Mouse (Mus musculus) adrenal gland, adult 18-20 months (tissue): ENCODE measurements around the gene Slc13a4. TPM values are rescaled to one million over a fixed set of nuclear protein-coding genes. Genes with fewer than 3 reads are reported as not detected.

ENCODE experiments used
- DNase-seq, 2 experiments: peaks; one replicate each; pipeline ENCODE4 v3.0.0; 2021 to 2022; ENCODE audit warnings: low spot score in 2 of 2
- total RNA-seq, 2 experiments: library from RNA; stranded (reverse); gene quantifications; 1 replicate in 1 of 2; 2 replicates in 1 of 2; pipeline ENCODE4 v1.2.3; 2021

The Slc13a4 gene
- total RNA-seq, 2 experiments from 2014 or later = 0.33 to 0.51 TPM

- DNase-seq = no peak
These were observed 49.0 kb downstream of the Slc13a4 start for GRCm38 (mm10) chr6:35258922-35259321.

- DNase-seq = no peak
These were observed 50.2 kb downstream of the Slc13a4 start for GRCm38 (mm10) chr6:35257626-35258190.

GRCm38 (mm10) chr6:35256691-35257090 lies 51.2 kb downstream of the Slc13a4 start:
- DNase-seq = peak; percentile 46 to 61

DNA sequence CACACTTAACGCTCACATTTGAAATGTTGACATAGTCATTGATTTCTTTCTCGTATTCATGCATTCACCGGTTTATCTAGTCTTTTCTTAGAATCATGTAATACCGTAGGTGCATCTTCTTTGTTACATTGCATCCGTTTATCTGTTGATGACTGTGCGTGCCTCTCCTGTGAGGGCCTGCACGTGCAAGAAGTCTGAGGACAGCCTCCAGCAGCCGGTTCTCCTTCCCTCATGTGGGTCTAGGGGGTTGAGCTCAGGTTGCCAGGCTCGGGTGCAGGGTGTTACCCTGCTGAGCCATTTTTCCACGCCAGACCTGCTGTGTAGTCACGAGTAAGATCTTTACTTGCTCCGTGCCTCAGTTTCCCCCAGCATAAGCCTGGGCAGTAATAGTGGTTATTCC lies 52.9 kb downstream of the Slc13a4 start:
- no peak for DNase-seq

GRCm38 (mm10) chr6:35254136-35254904 lies 53.6 kb downstream of the Slc13a4 start:
- DNase-seq = no peak

- no peak for DNase-seq
These were observed 54.5 kb downstream of the Slc13a4 start for GRCm38 (mm10) chr6:35253474-35253873.

DNA sequence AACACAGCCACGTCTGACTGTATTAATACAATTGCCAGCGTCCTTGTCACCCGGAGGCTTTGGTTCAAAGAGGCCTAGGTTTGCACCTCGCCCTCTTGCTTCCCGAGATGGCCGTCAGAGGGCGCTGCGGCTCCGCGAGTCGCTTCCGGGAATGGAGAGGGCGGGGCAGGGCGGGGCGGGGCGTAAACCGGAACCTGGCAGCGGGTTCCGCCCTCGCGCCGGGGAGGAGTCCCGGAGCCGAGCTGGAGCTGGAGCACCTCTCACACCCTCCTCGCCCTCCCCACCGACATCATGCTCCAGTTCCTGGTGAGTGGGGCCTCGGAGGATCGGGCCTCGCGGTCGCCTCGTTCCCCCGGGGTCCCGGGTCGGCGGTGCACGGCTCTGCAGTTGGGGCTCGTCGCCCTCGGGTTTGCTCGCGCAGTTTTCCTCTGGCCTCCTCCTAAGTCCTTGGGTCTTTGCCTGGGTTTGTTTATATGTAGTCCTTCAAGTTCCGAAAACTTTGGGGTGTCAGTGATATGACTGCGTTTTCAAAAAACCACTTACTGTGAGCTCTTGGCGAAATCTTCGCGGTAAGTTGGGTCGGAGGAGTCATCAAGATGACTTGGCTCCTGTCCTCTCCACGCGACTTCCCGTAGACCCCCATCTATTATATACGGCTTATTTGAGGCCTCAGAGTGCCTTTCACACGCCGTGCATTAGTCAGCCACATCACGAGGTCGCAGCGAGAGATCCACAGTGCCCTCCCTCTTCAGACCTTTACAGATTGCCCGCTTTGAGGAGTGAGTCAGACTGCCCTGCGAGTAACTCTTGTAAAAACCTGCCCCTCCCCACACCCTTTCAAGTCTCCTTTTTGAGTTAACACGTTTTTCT lies 55.2 kb downstream of the Slc13a4 start:
- DNase-seq = peak; percentile 90 to 93

- DNase-seq = no peak
These were observed 56.0 kb downstream of the Slc13a4 start for GRCm38 (mm10) chr6:35251807-35252476.

DNA sequence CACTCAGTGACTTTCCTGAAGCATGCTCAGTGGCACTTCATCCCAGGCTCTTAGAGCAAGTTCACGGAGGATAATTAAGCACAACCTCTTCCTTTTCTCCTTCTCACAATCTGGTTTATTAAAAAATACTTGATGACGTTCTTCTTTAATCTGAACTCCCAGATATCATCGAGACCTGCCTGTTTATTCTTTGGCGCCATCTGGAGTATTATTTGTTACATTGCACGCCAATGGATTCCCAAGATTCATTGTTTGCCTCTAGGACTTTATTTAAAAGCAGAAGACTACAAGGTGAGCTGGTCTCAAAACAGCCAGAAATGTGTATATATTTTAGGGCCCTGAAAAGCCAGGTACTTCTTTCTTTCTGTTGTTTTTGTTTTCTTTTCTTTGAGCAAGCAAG lies 62.8 kb downstream of the Slc13a4 start:
- DNase-seq = no peak

DNA sequence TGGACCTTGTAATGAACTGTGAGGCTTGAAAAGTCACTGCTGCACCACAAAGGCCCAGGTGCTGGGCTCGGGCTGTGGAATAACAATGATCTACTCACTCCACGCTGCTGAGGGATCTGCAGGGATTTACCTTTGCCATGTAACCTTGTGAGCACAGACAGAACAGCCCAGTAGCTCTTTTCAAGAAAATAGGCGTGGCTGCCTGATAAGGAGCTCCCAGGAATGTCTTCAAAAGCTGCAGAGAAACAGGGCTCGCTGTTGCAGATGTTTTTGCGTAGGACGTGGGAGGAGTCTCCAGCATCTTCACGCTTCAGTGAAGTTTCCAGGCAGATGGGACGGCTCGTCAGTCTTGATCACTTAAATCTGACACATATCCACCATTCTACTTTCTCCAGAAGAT lies 63.9 kb downstream of the Slc13a4 start:
- no peak for DNase-seq

- no peak for DNase-seq
These were observed 64.7 kb downstream of the Slc13a4 start for GRCm38 (mm10) chr6:35243252-35243651.

DNA sequence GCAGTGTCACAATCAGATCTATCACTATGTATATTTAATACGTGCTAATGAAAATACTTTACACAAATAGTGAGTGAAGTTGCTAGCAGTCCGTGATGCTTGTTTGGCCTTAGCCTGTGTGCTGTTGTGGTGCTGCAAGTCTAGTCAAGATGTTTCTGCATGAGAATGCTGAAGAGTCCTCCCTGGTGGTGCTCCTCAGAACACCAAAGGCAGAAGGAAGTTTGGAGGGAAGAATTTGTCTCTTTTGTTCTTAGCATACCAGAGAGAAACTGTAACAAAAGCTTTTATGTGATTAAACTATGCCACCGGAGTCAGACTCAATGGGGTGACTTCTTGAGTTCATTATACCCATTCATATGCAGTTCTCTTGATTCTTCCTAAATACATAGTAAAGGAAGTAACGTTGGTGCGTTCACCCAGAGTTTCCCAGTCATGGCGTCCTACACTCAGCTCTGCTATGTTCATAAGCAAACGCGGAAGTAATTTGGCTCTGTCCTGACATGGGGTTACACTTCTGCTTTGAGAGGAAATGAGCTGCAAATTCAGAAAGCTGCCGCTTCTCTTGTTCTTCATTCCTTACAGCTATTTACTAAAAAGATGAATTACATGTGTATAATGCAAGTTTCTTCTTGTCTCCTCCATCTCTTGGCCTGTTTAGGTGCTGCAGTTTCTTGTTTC lies 71.7 kb downstream of the Slc13a4 start:
- no peak for DNase-seq

DNA sequence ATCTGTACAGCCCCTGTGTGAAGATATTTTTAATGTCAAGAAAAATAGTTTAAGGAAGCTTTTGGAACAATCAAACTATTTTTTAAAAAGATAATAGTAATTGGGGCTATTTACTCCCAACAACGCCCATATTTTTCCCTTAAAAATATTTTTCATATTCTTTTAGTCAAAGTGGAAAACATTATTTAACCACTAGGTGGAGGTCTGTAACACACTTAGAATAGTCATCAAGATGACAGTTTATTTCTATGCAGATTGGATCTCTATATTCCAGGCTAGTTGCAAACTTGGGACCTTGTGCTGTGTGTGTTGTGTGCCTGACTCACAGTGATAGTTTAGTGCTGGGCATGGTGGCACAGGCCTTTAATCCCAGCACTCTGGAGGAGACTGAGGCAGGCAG lies 78.5 kb downstream of the Slc13a4 start:
- no peak for DNase-seq

- DNase-seq = no peak
These were observed 82.2 kb downstream of the Slc13a4 start for GRCm38 (mm10) chr6:35225696-35226095.

Other genes starting within 250 kb of the Slc13a4 start
- 10 to 100 TPM; 27.6 to 28.0 TPM for gene Cnot4, start 174.4 kb downstream of the Slc13a4 start, total RNA-seq
- 10 to 100 TPM; 30.0 to 34.2 TPM for gene Nup205, start 130.7 kb downstream of the Slc13a4 start, total RNA-seq
- 1 to 10 TPM; 2.4 to 2.5 TPM for gene Fam180a, start 18.0 kb upstream of the Slc13a4 start, total RNA-seq
- 100 to 1,000 TPM; 116 to 127 TPM for gene Mtpn, start 231.8 kb upstream of the Slc13a4 start, total RNA-seq